Mouse (Mus musculus): ENCODE data around the gene Ankrd33b.
A peak's percentile ranks its signal among the peaks of the same experiment; 100 is the strongest.

Gene Ankrd33b

DNA sequence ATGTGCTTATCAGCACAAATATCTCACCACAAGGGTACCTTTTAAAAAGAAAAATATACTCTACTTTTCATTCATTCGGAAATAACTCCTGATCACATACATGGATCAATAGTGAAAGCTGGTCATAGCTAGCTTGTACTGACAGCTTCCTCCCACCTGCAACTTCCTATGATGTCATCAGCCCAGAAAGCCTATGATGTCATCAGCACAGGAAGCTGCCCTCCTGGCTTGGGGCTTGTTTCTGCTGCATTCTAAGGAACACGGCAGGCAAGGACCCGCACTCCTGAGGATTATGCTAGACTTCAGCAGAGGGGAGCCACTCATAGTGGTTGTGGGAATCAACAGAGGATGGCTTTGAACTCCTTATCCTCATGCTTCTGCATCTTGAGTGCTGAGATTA is 63.2 kb downstream of the Ankrd33b start:
- no peak for DNase-seq (ENCODE audit: low read depth, low spot score)

DNA sequence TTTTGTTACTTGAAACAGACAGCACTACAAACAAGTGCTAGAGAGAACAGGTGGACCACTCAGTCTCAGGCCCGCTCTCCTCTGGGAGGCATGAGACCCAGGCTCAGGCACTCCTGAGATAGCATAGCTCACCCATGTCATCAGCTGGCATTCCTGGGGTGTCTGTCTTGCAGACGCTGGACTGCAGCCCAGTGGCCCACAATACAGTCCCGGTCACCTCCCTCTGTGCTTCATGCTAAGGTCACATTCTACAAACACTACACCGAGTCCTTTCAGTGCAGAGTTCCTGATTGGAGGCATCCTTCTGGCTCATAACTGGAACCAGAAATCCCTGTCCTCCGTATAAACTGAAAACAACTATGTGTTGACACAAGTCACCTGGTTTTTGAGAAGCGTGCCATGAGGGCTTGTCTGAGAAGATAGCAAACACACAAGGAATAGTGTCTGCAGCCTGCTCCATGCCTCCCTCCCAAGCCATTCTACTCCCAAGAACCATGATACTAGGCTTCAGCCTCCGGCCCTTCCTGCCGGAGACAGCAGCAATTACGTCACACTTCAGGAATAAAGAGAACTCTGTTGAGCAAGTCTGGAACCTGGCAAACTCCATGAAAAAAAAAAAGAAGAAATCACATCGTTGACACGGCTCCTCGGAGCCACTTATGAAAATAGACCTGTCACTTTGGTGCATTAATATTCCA is 65.1 kb downstream of the Ankrd33b start:
- no peak for DNase-seq (ENCODE audit: low read depth, low spot score)

DNA sequence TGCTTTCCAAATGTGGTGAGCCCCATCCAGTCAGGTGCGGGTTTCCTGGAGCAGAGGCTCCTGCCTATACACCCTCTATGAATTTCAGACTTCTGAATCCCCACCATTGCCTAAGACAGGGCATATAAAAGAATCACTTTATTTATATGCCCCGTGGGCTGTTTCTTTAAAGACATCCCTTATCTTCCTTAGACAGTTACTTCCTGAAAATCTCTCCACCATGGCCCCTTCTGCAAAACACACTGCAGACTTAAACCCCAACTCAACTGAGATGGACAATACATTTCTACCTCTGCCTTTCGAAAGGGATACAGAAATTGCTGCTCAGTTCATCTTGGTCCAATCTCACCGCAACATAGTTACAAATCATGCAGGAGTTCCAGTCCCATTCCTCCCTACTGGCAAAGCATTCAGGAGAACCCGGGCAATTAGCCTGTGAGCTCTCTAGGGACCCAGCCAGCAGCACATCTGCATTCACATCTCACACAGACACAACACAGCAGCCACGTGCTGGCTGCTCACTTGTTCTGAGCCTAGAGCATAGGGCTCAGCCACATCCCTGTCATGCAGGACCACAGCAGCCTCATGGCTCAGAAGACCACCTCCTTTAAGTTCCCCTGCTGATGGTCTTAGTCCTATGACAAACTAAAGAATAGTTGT is 68.1 kb downstream of the Ankrd33b start:
- peak; percentile 42 for DNase-seq (ENCODE audit: low read depth, low spot score)

DNA sequence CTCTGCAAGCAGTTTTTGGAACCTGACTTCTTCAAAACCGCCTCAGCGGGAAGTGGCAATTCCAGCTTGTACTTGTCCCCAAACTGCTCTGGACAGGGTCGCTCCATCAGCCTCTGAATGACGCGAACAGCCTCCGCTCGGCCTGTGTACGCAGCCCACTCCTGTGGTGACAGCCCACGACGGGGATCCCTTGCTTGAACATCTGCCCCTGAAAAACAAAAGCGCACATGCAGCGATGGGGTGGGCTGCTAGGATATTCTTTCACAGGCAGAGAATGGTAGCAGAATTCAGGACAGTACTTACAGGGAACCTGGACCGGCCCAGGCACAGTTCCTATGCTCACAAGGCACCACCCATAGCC is 69.8 kb downstream of the Ankrd33b start:
- DNase-seq (ENCODE audit: low read depth, low spot score), result no peak

DNA sequence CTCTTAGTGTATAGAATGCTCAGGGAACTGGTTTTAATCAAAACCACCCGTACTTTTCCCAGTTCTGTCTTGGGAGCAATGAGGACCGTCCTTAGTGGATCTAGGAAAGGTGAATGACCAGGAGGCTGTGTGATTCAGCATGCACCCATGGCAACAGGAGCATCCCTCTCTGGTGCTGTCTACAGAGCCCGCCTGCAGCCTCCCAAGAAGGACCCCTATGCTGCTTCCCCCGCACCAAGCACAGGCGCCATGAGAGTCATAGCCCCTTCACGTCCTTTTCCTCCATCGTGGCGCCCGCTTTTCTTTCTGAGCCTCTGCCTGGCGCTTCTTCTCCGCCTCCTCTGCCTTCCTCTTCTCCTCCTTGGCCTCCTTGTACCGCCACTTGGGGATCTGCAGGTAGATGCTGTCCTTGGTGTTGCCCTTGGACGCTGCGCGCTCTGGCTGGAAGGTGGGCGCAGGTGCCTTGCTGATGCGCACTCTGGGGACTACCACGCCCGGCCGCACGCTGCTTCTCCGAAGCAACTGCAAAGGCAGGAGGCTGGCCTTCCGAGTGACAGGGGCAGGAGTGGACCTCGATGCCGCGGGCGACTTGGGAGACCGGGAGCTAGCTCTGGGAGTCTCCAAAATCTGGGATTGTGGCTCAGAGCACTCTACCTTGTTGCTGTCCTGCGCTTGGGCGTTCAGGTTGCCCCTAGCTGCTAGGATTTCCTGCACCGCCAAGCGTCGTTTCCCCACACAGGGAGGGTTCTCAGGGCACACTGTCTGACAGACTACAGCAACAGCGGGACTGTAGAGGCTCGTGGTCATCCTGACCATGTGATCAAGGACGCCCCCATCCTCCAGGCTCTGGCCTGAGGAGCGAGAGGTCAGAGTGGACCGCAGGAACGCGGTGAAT is 70.4 kb downstream of the Ankrd33b start:
- DNase-seq (ENCODE audit: low read depth, low spot score), result no peak

DNA sequence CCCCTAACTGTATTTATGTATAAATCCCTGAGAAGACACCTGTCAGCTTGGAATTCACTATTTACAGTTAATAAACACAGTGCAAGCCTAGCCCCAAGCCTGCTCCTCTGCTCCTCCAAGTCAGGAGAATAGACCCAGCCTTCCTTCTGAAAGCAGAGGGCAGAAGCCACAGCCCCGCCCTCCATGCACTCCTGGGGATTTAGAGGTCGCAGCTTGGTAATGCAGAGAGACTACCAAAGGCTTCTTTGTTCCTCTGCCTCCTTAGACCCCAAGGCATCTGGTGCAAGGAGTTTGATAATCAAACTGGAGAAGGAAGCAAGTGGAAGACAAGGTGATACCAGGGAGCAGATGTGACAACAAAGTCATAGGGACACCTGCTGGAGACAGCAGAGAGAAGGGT is 73.2 kb downstream of the Ankrd33b start:
- no peak for DNase-seq (ENCODE audit: low read depth, low spot score)

DNA sequence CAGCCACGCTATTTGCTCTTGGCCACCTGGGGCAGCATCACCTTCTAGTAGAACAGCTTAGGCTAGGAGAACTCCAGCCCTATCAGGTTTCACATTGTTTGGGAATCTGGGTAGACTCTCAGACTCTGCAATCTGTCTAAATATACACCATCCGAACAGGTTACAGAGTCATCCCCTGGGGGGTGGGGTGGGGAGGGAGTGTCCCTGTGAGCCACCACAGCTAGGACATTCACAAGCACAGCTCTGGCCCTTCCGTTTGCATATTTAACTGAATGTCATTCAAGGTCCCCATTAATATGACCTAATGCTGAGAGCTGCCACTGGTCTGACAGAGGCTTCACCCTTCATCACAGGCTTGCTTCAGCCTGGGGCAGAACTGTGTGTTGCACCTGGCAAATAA is 74.9 kb downstream of the Ankrd33b start:
- DNase-seq (ENCODE audit: low read depth, low spot score), result no peak

DNA sequence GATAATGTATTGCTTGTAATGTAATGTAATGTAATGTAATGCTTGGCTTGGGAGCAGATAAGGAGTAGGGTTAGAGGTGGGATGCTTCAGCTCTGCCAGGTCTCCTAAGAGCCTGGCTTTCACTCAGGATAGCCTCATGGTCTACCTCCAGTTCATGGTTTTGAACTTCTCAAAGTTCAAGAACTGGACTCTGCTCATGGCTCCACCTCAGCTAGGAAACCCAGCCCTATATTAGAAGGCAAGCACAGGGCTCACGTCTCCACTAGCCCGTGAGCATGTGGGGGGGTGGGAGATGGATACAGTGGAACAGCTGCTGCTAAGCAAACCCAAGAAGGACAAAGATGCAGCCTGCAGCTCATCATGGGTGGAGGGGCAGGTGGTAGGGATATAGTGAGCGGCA is 81.8 kb downstream of the Ankrd33b start:
- DNase-seq (ENCODE audit: low read depth, low spot score), result no peak

DNA sequence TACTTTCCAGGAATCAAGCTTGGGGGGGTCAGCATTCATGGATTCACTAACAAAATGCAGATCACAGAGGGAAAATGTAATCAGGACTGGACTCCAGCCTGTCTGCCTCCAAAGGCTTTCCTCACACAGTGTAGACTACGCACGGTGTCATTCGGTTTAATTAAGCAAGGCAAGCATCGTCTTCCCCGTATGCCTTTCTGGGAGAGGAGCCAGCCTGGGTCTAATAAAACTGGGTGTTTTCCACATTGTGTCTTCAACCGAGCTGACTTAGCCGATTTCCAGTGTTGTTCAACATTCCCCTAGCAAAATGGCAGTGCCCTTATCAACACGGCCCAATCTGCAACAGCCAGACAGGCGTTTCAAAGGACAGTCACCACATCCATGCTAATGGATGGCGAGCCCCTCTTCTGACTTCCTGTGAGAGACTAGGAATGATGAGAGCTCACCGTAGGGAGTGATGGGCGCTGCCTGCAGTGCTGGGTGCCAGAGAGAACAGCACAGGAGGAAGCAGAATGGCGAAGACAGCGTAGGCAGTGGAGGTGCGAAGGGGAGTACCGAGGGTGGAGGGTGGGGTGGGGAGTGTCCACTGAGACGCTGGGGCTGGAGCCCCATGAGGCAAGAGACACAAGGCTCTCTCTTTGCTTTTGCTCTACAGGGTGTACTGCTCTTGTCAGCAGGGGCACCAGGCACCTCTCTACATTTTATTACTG is 82.4 kb downstream of the Ankrd33b start:
- DNase-seq (ENCODE audit: low read depth, low spot score), result no peak

DNA sequence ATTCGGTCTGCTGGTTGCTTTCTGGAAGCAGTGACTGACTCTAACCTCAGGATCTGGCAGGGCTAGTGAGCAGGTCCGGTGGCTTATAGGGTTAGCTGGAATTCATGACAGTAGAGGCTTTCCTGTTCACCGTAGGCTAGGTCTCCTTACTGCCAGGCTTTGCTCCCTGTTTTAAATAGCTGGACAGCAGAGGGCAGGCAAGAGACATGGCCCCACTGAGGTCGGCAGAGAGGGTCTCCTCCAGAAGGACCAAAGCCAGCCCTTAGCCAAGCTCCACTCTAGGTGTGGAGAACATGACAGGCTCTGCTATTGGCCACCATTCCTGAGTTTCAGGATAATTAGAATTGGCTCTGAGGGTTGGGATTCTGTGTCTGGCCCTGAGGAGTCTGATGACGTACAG is 83.4 kb downstream of the Ankrd33b start:
- DNase-seq (ENCODE audit: low read depth, low spot score), result no peak

DNA sequence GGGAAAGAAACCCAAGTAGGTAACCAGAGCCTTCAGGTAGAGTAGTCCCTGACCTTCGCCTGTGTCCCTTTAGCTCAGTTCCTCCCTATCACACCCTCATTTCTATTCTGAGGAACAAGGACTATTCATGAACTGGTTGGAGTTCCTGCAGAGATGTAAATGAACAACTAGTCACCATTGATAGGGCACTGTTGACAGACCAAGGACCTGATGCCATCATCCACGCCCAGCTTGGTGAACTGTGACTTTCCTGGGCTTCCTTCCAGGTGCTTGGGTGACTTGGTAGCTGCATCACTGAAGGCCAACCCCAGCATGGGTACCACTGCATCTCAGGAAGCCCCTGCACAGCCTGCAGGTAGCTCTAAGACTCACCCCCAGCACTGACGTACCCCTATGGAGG is 85.2 kb downstream of the Ankrd33b start:
- no peak for DNase-seq (ENCODE audit: low read depth, low spot score)

DNA sequence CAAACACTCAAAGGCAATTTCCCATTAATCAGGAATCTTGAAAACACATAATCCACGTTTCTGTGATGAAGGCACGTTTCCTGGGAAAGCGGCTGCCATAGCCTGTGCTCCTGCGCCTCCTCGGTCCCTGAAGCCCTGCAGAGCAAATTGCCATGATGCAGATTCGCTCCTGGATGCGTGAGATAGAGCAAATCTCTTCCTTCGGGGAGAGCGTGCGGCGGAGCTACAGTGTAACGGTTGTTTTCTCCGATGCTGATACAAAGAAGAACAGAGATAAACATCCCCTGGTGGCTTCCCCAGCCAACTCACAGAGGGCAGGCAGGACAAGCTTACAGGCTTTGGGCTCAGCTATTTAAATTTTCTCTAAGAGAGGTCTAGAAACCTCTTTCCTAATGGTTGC is 85.7 kb downstream of the Ankrd33b start:
- no peak for DNase-seq (ENCODE audit: low read depth, low spot score)

DNA sequence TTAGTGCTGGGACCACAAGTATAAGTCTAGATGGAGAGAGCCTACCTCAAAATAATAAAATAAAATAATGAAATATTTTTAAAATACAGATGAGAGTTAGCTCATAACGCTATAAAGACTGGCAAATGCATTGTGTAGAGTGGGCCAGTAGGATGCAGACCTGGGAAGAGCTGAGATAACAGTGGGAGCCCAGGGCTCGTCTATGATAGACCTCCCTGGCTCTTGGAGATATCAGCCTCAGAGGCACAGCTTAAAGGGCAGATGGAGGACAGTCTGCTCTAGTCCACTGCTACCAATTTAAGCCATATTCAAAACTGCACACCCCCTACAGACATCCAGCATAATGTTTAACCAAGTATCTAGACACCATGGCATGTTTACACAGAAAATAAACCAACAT is 86.8 kb downstream of the Ankrd33b start:
- no peak for DNase-seq (ENCODE audit: low read depth, low spot score)

DNA sequence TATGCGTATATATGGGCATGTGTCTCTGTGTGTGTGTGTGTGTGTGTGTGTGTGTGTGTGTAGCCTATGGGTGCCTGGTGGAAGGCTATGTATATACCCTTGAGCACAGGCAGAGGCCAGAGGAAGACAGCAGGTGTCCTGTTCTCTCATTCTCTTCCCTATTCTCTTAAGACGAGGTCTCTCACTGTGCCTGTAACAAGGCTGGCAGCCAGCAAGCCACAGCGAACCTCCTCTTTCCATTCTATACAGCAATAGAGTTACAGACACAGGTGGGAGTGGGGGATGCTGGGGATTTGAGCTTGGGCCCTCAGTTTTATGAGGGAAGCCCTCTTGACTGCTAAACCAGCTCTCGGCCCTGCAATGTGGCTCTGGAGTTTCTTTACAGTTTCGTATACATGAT is 87.5 kb downstream of the Ankrd33b start:
- no peak for DNase-seq (ENCODE audit: low read depth, low spot score)

DNA sequence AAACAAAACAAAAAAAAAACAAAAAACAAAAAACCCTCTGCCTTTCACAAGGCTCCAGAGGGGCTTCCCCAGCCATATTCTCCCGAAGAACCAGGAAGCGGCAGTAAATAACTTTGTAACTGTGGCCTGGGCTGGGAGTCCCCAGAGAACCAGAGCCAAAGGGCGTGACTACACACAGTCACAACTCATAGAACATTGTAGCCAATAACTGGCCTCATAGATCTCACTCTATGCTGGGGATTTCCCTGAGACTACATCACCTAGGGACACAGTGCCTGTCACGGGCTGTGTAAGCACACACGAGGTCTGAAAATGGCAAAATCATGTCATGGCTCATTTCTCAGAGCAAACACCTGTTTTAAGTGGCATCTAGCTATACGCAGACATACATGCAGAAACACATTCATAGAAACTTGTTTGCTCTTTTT is 87.9 kb downstream of the Ankrd33b start:
- no peak for DNase-seq (ENCODE audit: low read depth, low spot score)

DNA sequence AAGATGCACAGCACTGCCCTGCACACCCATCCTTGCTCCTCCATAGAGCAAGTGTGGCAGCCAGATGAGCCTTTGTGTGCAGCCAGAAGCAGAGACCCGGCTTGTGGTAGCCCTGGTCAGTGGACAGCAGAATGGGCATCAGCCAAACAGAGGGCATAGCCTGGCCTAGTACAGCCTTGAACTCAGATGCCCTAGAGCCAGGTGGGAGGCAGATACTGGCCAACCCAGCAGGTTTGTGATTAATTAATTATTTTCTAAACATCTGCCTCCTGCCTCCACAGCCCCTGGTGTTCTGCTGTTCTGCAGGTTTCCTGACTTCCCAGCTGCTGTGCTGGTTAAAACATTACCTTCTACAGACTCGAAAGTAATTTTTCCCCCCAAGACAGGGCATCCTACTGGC is 88.4 kb downstream of the Ankrd33b start:
- no peak for DNase-seq (ENCODE audit: low read depth, low spot score)

DNA sequence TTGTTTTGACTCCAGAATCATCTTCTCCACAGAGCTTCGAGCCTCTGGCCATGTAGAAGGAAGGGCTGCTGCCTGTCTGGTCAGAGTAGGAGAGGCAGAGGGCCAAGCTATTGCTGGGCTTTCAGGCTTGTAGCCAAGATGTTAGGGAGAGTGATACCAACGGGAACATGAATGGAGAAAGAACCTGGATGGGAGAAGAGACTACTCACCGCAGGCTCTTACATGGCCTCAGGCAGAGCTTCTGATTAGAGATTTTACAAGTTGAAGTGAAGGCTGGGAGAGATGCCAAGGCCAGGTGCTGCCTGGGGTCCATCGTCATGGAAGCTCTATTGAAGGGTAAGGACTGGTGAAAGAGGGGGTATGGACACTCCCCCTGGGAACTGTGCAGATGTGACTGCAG is 89.4 kb downstream of the Ankrd33b start:
- no peak for DNase-seq (ENCODE audit: low read depth, low spot score)

DNA sequence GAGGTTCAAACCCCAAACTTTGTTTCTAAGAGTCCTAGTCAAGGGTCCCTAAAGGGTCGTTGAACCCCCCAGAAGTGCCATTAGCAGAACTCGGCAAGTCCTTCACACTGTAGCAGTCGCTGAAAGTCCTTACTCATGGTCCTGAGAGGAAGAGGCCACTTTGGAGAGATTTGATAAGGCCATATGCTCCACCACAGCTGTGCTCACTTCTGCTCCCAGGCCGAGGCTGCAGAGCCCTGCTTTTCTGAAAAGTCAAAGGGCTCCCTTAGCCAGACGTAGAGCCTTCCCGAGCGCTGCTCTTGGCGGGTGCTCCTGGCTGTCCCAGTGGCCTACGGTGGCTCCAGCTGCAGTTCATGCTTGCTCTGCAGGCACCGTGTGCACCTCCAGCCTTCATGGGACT is 94.0 kb downstream of the Ankrd33b start:
- DNase-seq (ENCODE audit: low read depth, low spot score), result no peak

DNA sequence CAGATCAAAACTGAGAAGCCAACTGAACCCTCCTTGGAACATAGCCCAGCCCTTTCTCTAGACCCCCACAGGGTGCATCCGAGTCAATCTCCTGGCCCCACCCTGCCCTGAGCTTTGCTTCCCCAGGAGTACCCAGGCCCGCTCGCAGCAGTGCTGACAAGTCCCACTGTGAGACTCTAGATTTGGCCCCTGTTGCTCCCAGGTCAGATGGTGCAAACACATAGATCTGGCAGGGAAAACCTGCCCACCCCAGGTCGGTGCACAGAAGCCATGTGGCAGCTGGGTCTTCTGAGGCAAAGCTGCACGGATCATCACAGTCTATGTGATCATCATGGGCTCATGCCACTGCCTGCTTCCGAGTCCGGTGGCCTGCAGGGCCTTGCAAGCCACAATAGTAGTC is 94.8 kb downstream of the Ankrd33b start:
- no peak for DNase-seq (ENCODE audit: low read depth, low spot score)

DNA sequence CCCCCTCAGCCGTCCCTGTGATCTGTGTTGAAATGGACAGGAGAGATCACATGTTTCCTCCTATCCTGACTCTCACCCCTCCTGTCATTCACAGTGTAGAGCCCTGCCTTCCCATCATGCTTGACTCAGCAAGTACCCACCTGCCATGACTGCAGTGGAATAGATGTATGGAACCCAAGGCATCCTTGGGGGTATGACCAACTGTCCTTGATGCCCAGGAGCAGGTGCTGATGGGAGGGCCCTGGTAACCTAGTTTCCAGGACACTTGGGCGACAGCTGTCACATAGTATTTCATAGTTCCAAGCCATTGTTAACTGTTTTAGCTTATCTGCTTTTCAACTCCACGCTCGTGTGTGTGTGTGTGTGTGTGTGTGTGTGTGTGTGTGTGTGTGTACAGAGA is 98.0 kb downstream of the Ankrd33b start:
- no peak for DNase-seq (ENCODE audit: low read depth, low spot score)

DNA sequence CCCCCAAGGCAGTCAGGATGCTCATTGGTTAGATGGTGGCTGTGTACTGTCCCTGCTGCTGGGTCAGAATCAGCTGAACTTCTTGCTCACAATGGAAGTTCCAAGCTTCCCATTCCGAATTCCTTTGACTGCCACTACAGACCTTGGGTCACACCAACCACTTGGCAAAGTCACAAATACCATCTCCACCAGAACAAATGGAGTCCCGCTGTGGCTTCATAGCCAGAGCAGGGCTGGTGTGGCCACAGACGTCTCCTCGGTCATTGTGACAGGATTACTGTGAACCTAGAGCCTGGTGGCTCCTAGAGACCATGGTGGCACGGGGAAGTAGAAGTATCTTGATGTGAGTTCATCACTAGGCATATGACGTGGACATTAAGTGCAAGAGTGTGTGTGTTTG is 99.4 kb downstream of the Ankrd33b start:
- no peak for DNase-seq (ENCODE audit: low read depth, low spot score)

DNA sequence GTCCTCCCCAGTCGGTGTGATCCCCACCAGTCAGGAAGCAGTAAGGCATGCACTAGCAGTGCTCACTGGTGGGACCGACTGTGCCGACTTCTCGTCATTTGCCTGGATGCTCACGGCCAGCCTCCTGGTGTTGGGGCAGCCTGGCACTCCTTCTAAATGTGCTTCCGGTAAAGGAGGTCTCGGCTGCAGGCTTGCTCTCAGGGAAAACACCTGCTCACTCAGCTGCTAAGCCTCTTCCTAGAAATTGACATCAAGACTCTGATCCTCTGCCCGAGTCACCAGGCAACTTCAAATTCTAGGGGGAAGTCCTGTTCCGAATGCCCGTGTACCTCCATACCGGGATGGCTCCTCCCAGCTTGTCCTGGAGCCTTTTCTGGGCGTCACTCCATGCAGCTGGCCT is 101.7 kb downstream of the Ankrd33b start:
- no peak for DNase-seq (ENCODE audit: low read depth, low spot score)

All from skeletal muscle tissue, adult 2 months (tissue).